Mouse (Mus musculus) lung, postnatal 0 days (tissue): ENCODE measurements at regions not wholly inside any gene's neighbourhood (a gene's known extent, or its start where the extent isn't known, plus 50 kb on each side); places are given as distances from the start of the nearest gene placed in this dataset.

Experiments used
- ATAC-seq: fragments of 200-750 bp; cut with Nextera tagmentation; 2 replicates; pipeline ENCODE4 v1.8.0; 2017; ENCODE audit warnings: moderate library complexity
- DNase-seq: peaks from one replicate; pipeline ENCODE4 v3.0.0-alpha.2; 2016; ENCODE audit warnings: low spot score
- H3K27ac ChIP-seq: fragments of 300-500 bp; sonication (generic); 2 replicates; pipeline ENCODE4 v1.5.1; 2014; ENCODE audit warnings: antibody characterized with exemption, mild to moderate bottlenecking, low read length, mixed read lengths
- H3K27me3 ChIP-seq: fragments of 300-500 bp; sonication (generic); replicated peaks from 2 replicates; pipeline ENCODE4 v1.6.1; 2014; ENCODE audit warnings: low read length, mixed read lengths; ENCODE audit not compliant: insufficient read depth
- H3K36me3 ChIP-seq: fragments of 300-500 bp; sonication (generic); 2 replicates; pipeline ENCODE4 v1.6.1; 2014; ENCODE audit warnings: low read length, mixed read lengths; ENCODE audit not compliant: insufficient read depth
- H3K4me1 ChIP-seq: fragments of 300-500 bp; sonication (generic); 2 replicates; pipeline ENCODE4 v1.6.1; 2014; ENCODE audit warnings: antibody characterized with exemption, low read depth, low read length, mixed read lengths; ENCODE audit not compliant: insufficient read depth
- H3K4me2 ChIP-seq: fragments of 300-500 bp; sonication (generic); replicated peaks from 2 replicates; pipeline ENCODE4 v1.6.1; 2014; ENCODE audit warnings: low read depth, mild to moderate bottlenecking, low read length, moderate library complexity, mixed read lengths
- H3K4me3 ChIP-seq: fragments of 300-500 bp; sonication (generic); 2 replicates; pipeline ENCODE4 v1.5.1; 2014; ENCODE audit warnings: low read depth, low read length
- H3K9ac ChIP-seq: fragments of 300-500 bp; sonication (generic); replicated peaks from 2 replicates; pipeline ENCODE4 v1.6.1; 2014; ENCODE audit warnings: low read depth, mild to moderate bottlenecking
- H3K9me3 ChIP-seq: fragments of 300-500 bp; sonication (generic); 2 replicates; pipeline ENCODE4 v1.6.1; 2016; ENCODE audit warnings: low read length, mixed read lengths
- CTCF ChIP-seq: IDR thresholded peaks from 2 replicates; pipeline ENCODE4 v1.5.1; 2016; ENCODE audit warnings: antibody characterized with exemption, mild to moderate bottlenecking
- EP300 ChIP-seq: IDR thresholded peaks from 2 replicates; pipeline ENCODE4 v1.6.1; 2016; ENCODE audit warnings: antibody characterized with exemption, mild to moderate bottlenecking, control low read depth
- WGBS: fragments of 180-500 bp; shearing (Covaris S2); extraction: QIAGEN DNeasy Blood & Tissue Kit; methylation state at CpG from one replicate; pipeline ENCODE4 v1.1.7; 2014; 5-methylcytosine and 5-hydroxymethylcytosine counted together

GRCm38 (mm10) chr12:7450506-7450905 lies 526.9 kb upstream of the Apob start:
- DNase-seq, result peak; percentile 16
- 31% methylated on average over 2 of the region's 2 CpGs for WGBS
- no peak overlapping the region for H3K4me3 ChIP-seq

GRCm38 (mm10) chr12:7457036-7457435 lies 520.4 kb upstream of the Apob start:
- no peaks in the 10 kb centered on the region for H3K27me3 ChIP-seq
- no peak for ATAC-seq
- 84% methylated on average over 5 of the region's 5 CpGs for WGBS
- no peak overlapping the region for H3K4me2 ChIP-seq
- no peaks in the 10 kb centered on the region for H3K4me1 ChIP-seq
- H3K27ac ChIP-seq, result no peak overlapping the region
- no peak for TF ChIP-seq EP300
- TF ChIP-seq CTCF, result no peak
- H3K4me3 ChIP-seq, result no peak overlapping the region
- DNase-seq, result no peak
- no peaks in the 10 kb centered on the region for H3K36me3 ChIP-seq
- no peaks in the 10 kb centered on the region for H3K9me3 ChIP-seq
- no peak overlapping the region for H3K9ac ChIP-seq

More at GRCm38 (mm10) chr12:7450506-7450905, 526.9 kb upstream of the Apob start:
- Histone ChIP-seq H3K9me3 (no peaks in the 10 kb centered on the region), H3K4me2 (no peak overlapping the region), H3K27me3 (no peaks in the 10 kb centered on the region), H3K9ac (no peak overlapping the region), H3K36me3 (no peaks in the 10 kb centered on the region), H3K27ac (no peak overlapping the region), H3K4me1 (no peaks in the 10 kb centered on the region)
- no peak for ATAC-seq
- TF ChIP-seq CTCF (no peak), EP300 (no peak)

GRCm38 (mm10) chr12:7457544-7457943 lies 519.9 kb upstream of the Apob start:
- H3K36me3 ChIP-seq, result no peaks in the 10 kb centered on the region
- TF ChIP-seq EP300 (no peak), CTCF (no peak)
- H3K4me3 ChIP-seq, result no peak overlapping the region
- H3K9ac ChIP-seq, result no peak overlapping the region
- no peak overlapping the region for H3K4me2 ChIP-seq
- H3K27ac ChIP-seq, result no peak overlapping the region
- ATAC-seq (no peak), DNase-seq (no peak)
- no peaks in the 10 kb centered on the region for H3K4me1 ChIP-seq
- 63% methylated on average over 4 of the region's 4 CpGs for WGBS
- no peaks in the 10 kb centered on the region for H3K27me3 ChIP-seq
- no peaks in the 10 kb centered on the region for H3K9me3 ChIP-seq

GRCm38 (mm10) chr12:7464947-7465346 lies 512.5 kb upstream of the Apob start:
- TF ChIP-seq CTCF (no peak), EP300 (no peak)
- 29% methylated on average over 1 of the region's 1 CpGs for WGBS
- H3K36me3 ChIP-seq, result no peaks in the 10 kb centered on the region
- ATAC-seq (no peak), DNase-seq (no peak)
- H3K4me3 ChIP-seq, result no peak overlapping the region
- H3K9me3 ChIP-seq, result no peaks in the 10 kb centered on the region
- H3K9ac ChIP-seq, result no peak overlapping the region
- H3K4me2 ChIP-seq, result no peak overlapping the region
- H3K27me3 ChIP-seq, result no peaks in the 10 kb centered on the region
- H3K4me1 ChIP-seq, result no peaks in the 10 kb centered on the region
- H3K27ac ChIP-seq, result no peak overlapping the region

- no peaks in the 10 kb centered on the region for H3K27me3 ChIP-seq
- H3K9me3 ChIP-seq, result no peaks in the 10 kb centered on the region
- H3K27ac ChIP-seq, result no peak overlapping the region
- no peaks in the 10 kb centered on the region for H3K4me1 ChIP-seq
- H3K9ac ChIP-seq, result no peak overlapping the region
- ATAC-seq, result no peak
- TF ChIP-seq EP300 (no peak), CTCF (no peak)
- 84% methylated on average over 12 of the region's 12 CpGs for WGBS
- H3K36me3 ChIP-seq, result no peaks in the 10 kb centered on the region
- DNase-seq, result no peak
- H3K4me2 ChIP-seq, result no peak overlapping the region
- no peak overlapping the region for H3K4me3 ChIP-seq
Measured at GRCm38 (mm10) chr12:7512579-7513248, 464.7 kb upstream of the Apob start.

GRCm38 (mm10) chr12:7537389-7537788 lies 440.1 kb upstream of the Apob start:
- no peak overlapping the region for H3K4me2 ChIP-seq
- ATAC-seq (no peak), DNase-seq (no peak)
- no peak overlapping the region for H3K27ac ChIP-seq
- H3K36me3 ChIP-seq, result no peaks in the 10 kb centered on the region
- H3K4me3 ChIP-seq, result no peak overlapping the region
- H3K9me3 ChIP-seq, result no peaks in the 10 kb centered on the region
- no peaks in the 10 kb centered on the region for H3K27me3 ChIP-seq
- no peaks in the 10 kb centered on the region for H3K4me1 ChIP-seq
- no peak overlapping the region for H3K9ac ChIP-seq
- TF ChIP-seq EP300 (no peak), CTCF (no peak)
